Mouse (Mus musculus) right cerebral cortex, postnatal 10 days (tissue): ENCODE results near the gene Doc2g.
A peak's percentile ranks its signal among the peaks of the same experiment; 100 is the strongest.

Experiments used
- DNase-seq, 2 experiments: peaks; one replicate each; pipeline ENCODE4 v3.0.0; 2021; ENCODE audit warnings: low spot score in 2 of 2

Doc2g gene

DNA sequence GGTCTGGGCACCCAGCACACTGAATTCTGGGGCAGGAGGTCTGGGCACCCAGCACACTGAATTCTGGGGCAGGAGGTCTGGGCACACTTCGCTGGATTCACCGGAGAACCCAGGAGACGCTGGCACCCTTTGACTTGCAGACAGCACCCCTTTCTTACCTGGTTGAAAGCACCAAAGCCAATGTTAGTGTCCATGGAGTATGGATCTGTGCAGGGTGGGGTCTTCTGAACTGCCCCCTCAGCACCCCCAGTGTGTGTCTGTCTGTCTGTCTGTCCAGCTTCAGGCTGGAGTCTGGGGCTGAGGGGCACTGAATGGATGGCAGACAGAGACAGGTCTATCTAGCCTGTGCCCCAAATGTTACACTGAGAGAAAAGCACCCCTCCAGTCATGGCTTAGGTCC lies 11.6 kb upstream of the Doc2g start:
- no peak for DNase-seq

DNA sequence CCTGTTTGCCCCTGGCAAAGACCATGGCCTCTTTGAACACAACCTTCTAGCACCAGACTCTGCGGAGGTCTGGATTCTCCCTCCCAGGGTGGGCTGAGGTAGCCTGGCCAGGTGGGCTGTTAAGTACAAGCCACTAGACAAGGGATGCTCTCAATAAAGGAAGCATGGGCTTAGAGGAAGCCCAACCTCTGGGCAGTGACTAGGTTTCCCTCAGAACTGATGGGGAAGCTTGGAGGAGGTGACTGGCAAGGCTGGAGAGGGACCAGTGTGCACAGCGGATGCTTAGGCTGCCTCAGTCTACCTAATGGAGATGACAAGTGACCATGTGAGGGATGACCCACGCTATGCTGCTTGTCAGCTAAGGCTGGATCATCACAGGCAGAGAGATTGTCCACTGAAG lies 11.1 kb upstream of the Doc2g start:
- DNase-seq, result no peak

DNA sequence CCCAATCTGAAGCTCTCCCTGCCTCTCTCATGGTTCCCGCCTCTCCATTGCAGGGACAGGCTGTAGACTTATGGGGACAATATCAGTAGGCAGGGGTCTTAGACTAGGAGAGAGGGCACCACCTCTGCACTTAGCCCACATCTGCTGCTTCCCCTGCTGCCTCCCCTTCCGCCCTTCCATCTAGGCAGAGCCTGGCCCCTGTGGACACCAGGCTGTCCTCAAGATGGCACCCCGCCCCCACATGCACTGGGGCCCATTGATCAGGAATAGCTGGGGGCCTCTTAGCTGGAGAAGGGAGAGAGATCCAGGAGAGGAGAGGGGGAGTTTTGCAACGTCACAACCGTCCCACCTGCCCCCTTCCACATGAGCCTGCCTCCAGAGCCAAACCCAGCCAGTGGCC lies 10.7 kb upstream of the Doc2g start, which contains the start of gene Tbx10:
Gene Tbx10 (plus strand): TSS at position 337 of the 400 bp plus-strand sequence.
- DNase-seq, result no peak

GRCm38 (mm10) chr19:3994932-3995331 lies 8.2 kb upstream of the Doc2g start:
- DNase-seq, result no peak

- no peak for DNase-seq
Measured at GRCm38 (mm10) chr19:3995505-3995904, 7.6 kb upstream of the Doc2g start.

DNA sequence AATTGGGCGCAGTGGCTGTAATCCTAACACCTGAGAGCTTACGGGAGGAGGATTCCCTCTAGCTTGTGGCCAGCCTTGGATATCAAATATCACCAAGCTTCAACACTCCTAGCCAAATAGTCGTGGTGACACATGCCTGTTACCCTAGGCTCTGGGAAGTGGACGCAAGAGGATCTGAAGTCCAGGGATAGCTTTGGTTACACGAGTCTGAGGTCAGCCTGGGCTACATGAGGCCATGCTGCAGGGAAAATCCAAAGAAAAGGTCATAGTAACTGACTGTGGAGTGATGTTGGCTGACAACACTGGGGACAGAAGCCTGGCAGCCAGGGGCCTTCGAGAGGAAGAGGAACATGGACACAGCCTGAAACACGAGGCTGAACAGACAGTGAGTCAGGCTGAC lies 7.0 kb upstream of the Doc2g start:
- no peak for DNase-seq

GRCm38 (mm10) chr19:3996747-3997146 lies 6.4 kb upstream of the Doc2g start:
- DNase-seq, result no peak

DNA sequence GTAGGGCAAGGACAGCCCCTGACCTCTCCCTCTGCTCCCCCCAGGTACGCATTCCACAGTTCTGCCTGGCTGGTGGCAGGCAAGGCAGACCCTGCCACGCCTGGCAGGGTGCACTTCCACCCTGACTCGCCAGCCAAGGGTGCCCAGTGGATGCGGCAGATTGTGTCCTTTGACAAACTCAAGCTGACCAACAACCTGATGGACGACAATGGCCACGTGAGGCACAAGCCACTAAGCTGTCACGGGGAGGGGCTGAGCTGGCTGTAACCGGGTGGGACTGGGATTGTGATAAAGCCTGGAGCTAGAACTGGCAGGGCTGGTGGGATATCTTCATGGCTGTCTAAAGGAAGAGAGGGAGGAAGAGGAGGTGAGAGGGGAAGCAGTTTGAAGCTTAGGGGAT lies 5.9 kb upstream of the Doc2g start:
- no peak for DNase-seq

- no peak for DNase-seq
Measured at GRCm38 (mm10) chr19:3998335-3998734, 4.8 kb upstream of the Doc2g start.

DNA sequence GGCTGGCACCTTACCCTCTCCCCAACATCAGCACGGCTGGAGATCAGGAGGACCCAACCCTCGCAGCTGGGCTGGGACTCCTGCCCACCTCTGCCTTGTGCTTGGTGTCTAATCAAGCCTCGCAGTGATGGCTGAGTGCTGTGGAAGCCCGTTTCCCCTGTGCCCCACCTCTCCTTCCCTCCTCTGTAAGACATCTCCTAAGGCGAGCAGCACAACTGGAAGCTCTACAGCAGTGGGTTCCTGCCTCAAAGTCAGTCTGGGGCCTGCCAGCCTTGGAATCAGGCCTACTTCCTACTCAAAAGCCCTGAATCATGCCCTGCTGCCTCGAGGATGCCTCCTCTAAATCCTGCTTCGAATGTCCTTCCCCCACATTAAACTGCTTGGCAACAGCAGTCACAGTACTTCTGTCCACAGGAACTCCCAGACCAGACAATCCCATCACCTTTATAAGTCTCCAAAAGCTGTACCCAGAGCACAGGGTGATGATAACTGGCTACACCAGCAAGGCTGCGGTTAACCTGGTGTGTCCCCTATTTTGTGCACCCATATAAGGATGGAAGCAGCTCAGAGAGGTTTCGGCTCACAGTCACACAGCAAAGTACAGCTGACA lies 3.9 kb upstream of the Doc2g start:
- DNase-seq, result no peak

DNA sequence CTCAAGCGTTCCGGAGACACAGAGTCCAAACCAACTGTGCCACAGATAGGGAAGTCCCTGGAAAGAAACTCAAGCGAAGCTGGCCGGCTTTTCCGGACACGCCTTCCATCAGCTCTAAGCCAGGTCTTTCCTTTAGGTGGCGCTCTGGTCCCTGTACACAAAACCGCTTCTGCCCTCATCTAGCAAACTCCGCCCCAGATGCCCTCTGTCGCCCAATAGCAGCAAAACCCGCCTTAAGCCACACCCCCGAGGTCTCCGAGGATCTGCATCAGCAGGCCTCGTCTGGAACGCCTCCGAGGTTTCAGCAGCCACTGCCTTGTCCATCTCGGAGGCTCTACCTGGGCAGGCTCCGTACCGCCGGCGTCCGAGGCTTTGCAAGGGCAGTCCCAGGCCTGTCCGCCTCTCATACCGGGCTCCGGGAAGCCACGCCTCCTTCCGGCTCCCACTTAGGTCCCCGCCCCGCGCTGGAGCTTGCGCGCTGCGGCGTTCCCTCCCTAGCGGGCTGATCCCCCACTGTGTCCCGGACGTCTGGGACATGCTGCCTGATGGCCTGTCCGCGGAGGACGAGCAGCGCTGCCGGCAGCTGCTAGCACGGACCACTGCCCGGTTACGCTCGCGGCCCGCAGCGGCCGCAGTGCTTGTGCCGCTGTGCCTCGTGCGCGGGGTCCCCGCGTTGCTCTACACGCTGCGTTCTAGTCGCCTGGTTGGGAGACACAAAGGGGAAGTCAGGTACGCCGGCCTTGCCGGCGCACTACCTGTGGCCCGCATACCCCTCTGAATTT lies 2.8 kb upstream of the Doc2g start, which contains the start of the genes Nudt8 and Gm49405:
Gene Nudt8 (plus strand): TSS at position 462 of the 782 bp plus-strand sequence.
Gene Gm49405 (plus strand): TSS at position 508 of the 782 bp plus-strand sequence.
- DNase-seq, result peak; percentile 95

DNA sequence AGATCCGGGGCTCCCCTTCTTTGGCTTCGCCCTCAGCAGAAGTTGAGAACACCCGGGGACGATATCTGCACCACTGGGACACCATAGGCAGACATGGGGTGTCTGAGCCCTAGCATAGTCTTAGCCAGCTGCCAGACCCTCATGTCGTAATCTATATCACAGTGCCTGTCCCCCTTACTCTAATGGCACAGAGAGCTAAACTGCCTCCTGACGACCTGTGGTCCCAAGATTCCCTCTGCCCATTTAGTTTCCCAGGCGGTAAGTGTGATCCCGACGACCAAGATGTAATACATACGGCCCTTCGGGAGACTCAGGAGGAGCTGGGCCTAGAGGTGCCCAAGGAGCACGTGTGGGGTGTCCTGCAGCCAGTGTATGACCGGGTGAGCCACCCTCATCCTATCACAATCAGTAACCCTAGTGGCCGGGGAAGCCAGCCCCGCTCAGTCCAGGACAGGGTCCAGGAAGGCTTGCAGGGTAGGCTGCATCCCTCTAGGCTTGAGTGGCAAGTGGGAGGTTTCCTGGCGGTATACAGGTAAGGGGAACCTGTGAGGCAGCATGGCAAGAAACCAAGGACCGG lies 2.1 kb upstream of the Doc2g start:
- DNase-seq, result no peak

GRCm38 (mm10) chr19:4001752-4002151 lies 1.4 kb upstream of the Doc2g start:
- DNase-seq, result no peak

DNA sequence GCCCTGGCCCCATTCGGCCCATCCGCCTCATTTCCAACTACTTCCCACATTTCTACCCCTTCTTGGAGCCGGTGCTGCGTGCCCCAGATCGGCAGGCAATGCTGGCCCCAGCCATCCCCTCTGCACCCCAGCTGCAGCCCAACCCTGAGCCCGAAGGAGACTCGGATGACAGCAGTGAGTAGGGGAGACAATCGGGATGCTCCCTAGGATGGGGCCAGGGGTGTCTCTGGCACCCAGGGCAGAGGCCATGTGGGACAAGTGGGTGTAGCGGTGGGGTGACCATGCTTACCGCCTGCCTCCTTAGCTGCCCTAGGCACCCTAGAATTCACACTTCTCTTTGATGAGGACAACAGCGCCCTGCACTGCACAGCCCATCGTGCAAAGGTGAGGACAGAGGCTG lies 528 bp downstream of the Doc2g start:
- no peak for DNase-seq

DNA sequence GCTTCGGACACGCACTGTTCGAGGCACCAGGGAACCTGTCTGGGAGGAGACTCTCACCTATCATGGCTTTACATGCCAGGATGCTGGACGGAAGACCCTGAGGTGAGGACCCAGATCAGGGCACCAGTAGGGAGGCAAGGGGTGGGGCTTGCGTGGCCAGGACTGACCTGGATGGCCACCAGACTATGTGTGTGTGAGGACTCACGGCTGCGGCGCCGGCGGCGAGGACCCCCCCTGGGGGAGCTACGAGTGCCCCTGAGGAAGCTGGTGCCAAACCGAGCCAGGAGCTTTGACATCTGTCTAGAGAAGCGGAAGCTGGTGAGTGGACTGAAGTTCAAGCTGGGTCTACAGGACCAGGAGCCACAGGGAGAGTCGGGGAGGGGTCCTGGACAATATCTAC lies 1.2 kb downstream of the Doc2g start:
- DNase-seq, result no peak

DNA sequence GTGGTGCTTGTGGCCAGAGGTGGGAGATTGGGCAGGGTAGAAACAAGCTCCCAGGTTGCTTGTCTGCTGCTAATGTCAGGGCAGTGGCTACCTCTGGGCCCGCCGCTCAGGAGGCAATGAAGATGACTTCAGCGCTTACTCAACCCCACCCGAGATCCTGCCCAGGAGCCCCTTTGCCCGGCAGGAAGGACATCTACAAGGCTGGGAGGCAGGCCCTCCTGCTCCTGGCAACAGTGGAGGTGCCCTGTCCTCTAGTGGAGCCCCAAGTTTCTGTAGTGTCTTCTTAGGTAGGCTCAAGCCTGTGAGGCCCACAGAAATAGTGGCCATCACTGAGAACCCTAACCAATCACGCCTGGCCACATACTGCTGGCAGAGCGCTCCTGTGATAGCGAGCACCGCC lies 2.0 kb downstream of the Doc2g start:
- DNase-seq, result no peak

GRCm38 (mm10) chr19:4005971-4006370 lies 2.9 kb downstream of the Doc2g start:
- no peak for DNase-seq

DNA sequence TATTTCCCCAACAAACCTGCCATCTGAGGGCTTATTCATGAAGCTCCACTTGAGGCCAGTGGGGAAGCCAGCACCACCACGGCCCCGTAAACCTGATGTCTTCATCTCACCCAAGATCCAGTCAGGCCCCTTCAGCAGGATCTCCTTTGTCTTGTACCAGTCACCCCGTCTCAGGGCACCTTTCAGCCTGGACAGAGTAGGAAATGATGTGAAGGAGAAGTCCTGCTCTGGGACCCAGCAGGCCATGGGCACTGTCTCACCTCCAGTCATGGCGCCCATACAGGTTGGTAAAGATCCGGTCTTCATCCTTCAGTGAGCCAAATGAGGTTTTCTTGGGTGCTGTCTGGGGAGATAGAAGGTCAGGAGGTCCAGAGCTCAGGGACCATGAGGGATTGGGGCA lies 8.0 kb downstream of the Doc2g start:
- no peak for DNase-seq

- DNase-seq, result peak; percentile 98 to 99
Measured at GRCm38 (mm10) chr19:4012432-4013022, 9.4 kb downstream of the Doc2g start, which contains the start of gene Ndufv1. Ndufv1 (minus strand) TSS chr19:4012806.

DNA sequence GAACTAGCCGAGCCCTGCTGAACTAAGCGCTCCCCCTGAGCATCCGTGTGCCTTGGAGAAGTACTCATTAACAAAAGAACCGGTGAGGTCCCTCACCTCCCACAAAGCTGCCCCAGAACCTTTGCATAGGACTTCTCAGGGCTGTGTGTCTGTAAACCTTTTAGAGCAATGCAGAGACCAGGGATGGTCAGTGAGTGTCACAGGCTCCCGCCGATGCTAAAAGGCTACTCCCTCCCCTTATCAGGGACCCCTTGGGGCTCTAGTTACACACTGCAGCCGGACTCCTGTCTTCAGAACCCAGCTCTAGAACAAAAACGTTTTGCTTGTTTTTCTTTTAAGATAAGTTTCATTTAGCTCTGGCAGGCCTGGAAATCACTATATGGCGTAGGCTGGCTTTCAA lies 10.0 kb downstream of the Doc2g start:
- DNase-seq, result no peak

- DNase-seq, result no peak
Measured at GRCm38 (mm10) chr19:4014802-4015201, 11.7 kb downstream of the Doc2g start.

DNA sequence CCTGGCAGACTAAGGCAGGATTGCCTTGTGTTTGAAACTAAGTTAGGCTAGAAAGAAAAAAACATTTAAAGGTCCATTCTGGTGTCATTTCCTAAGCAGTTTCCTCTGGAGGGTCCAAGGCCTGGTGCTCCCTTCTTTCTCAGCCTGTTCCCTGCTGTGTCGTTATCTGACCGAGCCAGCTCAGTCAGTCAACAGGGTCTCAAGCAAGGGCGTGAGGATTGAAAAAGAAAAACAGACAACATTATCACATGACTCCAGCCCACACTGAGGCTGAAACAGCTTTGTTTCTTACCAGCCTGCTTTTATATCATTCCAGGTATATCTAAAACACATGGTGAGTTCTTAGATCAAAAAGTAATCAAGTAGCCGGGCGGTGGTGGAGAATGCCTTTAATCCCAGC lies 12.5 kb downstream of the Doc2g start:
- no peak for DNase-seq
